Mouse (Mus musculus) induced T-regulatory cell, adult 2 months (primary cell): ENCODE data around the gene L3mbtl1.
A peak's percentile ranks its signal among the peaks of the same experiment; 100 is the strongest.
"Not testable (repeated sequence)": the region's sequence is repeated elsewhere in the genome, so short reads cannot be mapped to it uniquely, and the experiment has no call there.

Source experiments
- DNase-seq: peaks from one replicate; pipeline ENCODE4 v3.0.0-alpha.2; 2012; ENCODE audit warnings: low read depth

Gene L3mbtl1

GRCm38 (mm10) chr2:162943148-162943846 is at the start of gene L3mbtl1:
L3mbtl1 (plus strand) TSS chr2:162943472.
- DNase-seq: no peak

- not testable (repeated sequence) for DNase-seq
Observed at GRCm38 (mm10) chr2:162899256-162899655, 44.0 kb upstream of the L3mbtl1 start.

- no peak for DNase-seq
Observed at GRCm38 (mm10) chr2:162899880-162900589, 43.2 kb upstream of the L3mbtl1 start.

- DNase-seq: no peak
Observed at GRCm38 (mm10) chr2:162900590-162900916, 42.7 kb upstream of the L3mbtl1 start.

- no peak for DNase-seq
Observed at GRCm38 (mm10) chr2:162905902-162906301, 37.4 kb upstream of the L3mbtl1 start.

- no peak for DNase-seq
Observed at GRCm38 (mm10) chr2:162908052-162908491, 35.2 kb upstream of the L3mbtl1 start.

- no peak for DNase-seq
Observed at GRCm38 (mm10) chr2:162914040-162914439, 29.2 kb upstream of the L3mbtl1 start.

- DNase-seq: no peak
Observed at GRCm38 (mm10) chr2:162914519-162914918, 28.8 kb upstream of the L3mbtl1 start.

GRCm38 (mm10) chr2:162919926-162920325 is 23.3 kb upstream of the L3mbtl1 start:
- no peak for DNase-seq

GRCm38 (mm10) chr2:162922183-162922582 is 21.1 kb upstream of the L3mbtl1 start:
- DNase-seq: peak; percentile 87

GRCm38 (mm10) chr2:162922834-162923233 is 20.4 kb upstream of the L3mbtl1 start:
- no peak for DNase-seq

- DNase-seq: no peak
Observed at GRCm38 (mm10) chr2:162924126-162924525, 19.1 kb upstream of the L3mbtl1 start.

GRCm38 (mm10) chr2:162927918-162928585 is 15.2 kb upstream of the L3mbtl1 start:
- no peak for DNase-seq

GRCm38 (mm10) chr2:162929704-162930103 is 13.6 kb upstream of the L3mbtl1 start:
- DNase-seq: no peak

GRCm38 (mm10) chr2:162930516-162931122 is 12.7 kb upstream of the L3mbtl1 start:
- peak; percentile 77 for DNase-seq

GRCm38 (mm10) chr2:162931123-162931673 is 12.1 kb upstream of the L3mbtl1 start, which contains the start of gene Srsf6:
Srsf6 (plus strand) TSS chr2:162931528.
- DNase-seq: peak; percentile 96

GRCm38 (mm10) chr2:162931674-162932650 is 11.3 kb upstream of the L3mbtl1 start:
- DNase-seq: peak; percentile 83

- DNase-seq: no peak
Observed at GRCm38 (mm10) chr2:162932706-162933105, 10.6 kb upstream of the L3mbtl1 start.

GRCm38 (mm10) chr2:162934421-162934820 is 8.9 kb upstream of the L3mbtl1 start:
- DNase-seq: no peak

- no peak for DNase-seq
Observed at GRCm38 (mm10) chr2:162935700-162936099, 7.6 kb upstream of the L3mbtl1 start.

GRCm38 (mm10) chr2:162939562-162939961 is 3.7 kb upstream of the L3mbtl1 start:
- DNase-seq: no peak
